Mouse (Mus musculus) ovary, postnatal 14 days (tissue): ENCODE measurements around the gene Celf2.

Experiments used
- DNase-seq: peaks from one replicate; pipeline ENCODE4 v3.0.0; 2022; ENCODE audit warnings: low spot score

Celf2 gene

GRCm38 (mm10) chr2:6497636-6498035 lies 1011.7 kb downstream of the Celf2 start:
- no peak for DNase-seq

GRCm38 (mm10) chr2:6493886-6494285 lies 1015.5 kb downstream of the Celf2 start:
- no peak for DNase-seq

- DNase-seq, result no peak
Measured at GRCm38 (mm10) chr2:6490870-6491269, 1018.5 kb downstream of the Celf2 start.

GRCm38 (mm10) chr2:6490076-6490475 lies 1019.3 kb downstream of the Celf2 start:
- DNase-seq, result no peak
